Mouse (Mus musculus) bone marrow macrophage, adult 2 months (primary cell): ENCODE measurements around the gene Hoxb3.

Source experiments
- CTCF ChIP-seq: IDR thresholded peaks from 2 replicates; pipeline ENCODE4 v1.5.1; 2012; ENCODE audit warnings: low read depth, mild to moderate bottlenecking, low read length, moderate library complexity
- POLR2A ChIP-seq: IDR thresholded peaks from 2 replicates; pipeline ENCODE4 v1.6.1; 2012; ENCODE audit warnings: mild to moderate bottlenecking, low read depth, low read length, borderline replicate concordance

- TF ChIP-seq CTCF (no peak), POLR2A (no peak)
Measured at GRCm38 (mm10) chr11:96323154-96323553, at the start of gene Hoxb3.
